Mouse (Mus musculus): Measurements from ENCODE around the gene Kif28.
"Not testable (repeated sequence)": the region's sequence is repeated elsewhere in the genome, so short reads cannot be mapped to it uniquely, and the experiment has no call there.

Gene Kif28

GRCm38 (mm10) chr1:179745171-179745570 is at the start of gene Kif28:
Gene Kif28 (minus strand): TSS chr1:179745271.
- no peak for DNase-seq

- no peak for DNase-seq
Observed at GRCm38 (mm10) chr1:179787281-179787680, 42.2 kb upstream of the Kif28 start.

DNA sequence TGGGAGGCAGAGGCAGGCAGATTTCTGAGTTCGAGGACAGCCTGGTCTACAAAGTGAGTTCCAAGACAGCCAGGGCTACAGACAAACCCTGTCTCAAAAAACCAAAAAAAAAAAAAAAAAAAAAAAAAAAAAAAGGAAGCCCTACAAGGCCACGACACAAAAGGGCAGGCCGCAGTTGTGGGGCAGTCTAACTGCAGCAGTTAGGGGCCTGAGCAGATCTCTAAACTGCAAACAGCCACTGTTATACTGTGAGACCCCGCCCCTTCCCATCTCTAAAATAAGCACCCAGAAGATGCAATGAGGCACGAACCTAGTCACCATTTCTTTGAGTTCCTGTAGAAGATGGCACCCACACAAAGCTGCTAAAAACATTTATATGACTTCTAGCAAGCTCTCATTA is 40.4 kb upstream of the Kif28 start:
- DNase-seq: no peak

DNA sequence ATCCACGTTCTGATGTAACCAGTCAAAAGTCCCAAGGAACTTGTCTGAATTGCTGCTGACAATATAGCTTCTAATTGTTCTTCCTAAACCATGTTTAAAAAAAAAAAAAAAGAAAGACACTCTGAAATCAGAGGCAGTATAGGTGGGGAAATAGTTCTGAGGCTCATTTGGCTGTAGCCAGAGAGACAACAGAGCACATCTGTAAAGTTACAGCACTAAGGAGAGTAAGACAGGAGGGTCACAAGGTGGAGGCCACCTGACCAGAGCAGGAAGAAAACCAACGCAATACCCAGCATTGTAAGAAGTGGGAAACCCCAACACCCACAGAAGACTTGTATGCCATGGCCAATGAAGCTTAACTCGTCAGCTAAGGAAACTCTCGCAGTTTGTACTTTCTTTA is 39.0 kb upstream of the Kif28 start:
- no peak for DNase-seq

GRCm38 (mm10) chr1:179776831-179777230 is 31.8 kb upstream of the Kif28 start:
- no peak for DNase-seq

GRCm38 (mm10) chr1:179760553-179760952 is 15.5 kb upstream of the Kif28 start:
- no peak for DNase-seq

DNA sequence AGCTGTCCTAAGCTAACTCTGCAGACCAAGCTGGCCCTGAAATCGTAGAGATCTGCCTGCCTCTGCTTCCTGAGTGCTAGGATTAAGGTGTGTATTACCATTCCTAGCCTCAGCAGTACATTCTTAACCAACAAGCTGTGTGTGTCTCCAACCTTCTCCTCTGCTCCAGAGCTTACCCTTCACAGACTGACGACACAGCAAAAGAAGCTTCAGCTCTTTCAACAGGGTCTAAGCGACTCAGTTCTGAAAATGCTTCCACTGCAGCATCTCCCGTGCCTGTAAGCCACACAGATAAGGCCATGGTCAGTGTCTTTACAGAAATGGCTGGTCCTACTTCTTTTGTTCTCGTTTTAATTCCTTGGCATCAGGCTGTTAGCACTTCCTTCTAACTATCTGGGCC is 15.0 kb upstream of the Kif28 start:
- DNase-seq: no peak

- DNase-seq: no peak
Observed at GRCm38 (mm10) chr1:179756477-179756876, 11.4 kb upstream of the Kif28 start.

GRCm38 (mm10) chr1:179753006-179753405 is 7.9 kb upstream of the Kif28 start:
- DNase-seq: peak; percentile 19 to 29

- DNase-seq: no peak
Observed at GRCm38 (mm10) chr1:179752276-179752675, 7.2 kb upstream of the Kif28 start.

DNA sequence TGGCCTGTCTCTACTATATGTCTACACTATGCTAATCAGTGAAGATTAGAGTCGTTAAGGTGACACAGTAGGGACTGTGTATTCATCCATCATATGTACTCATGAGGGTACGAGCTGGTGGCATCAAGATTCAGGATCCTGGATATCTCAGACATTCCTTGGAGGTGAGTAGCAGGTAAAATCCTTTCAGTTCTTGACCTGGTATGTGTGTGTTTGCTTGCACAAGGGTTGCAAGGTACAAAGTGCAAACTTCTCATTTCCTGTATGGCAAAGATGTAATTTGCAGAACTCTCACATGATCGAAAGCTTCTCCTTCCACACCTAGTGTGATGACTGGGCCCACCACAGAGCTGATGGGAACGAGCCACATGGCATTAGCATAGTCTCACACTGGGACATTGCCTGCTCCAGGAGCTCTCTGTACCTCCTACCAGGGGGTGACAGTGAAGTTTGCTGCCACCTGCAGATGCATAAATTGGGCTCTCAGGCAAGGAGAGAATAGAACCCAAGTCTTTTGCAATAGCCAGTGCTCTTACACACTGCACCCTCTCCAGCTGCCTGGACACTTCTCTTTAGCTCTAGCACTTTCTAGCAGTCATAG is 1.4 kb downstream of the Kif28 start:
- no peak for DNase-seq

DNA sequence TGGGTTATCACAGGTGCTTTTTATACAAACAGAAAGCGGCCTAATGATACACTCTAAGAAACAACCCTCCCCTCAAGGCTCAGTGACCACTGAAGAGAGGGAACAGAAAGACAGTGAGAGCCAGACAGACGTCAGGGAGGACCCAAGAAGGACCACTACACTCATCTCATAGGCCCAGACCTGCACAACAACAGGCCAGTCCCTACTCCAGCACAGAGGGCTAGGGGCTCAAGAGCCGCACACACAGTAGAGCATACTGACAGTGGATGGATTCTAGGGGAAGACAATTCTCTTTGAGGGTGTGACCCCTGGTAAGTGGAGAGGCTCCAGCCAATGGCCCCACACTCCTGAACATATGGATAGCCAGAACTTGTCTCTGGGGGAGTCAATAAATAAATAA is 8.6 kb downstream of the Kif28 start:
- no peak for DNase-seq

GRCm38 (mm10) chr1:179734500-179735474 is 10.3 kb downstream of the Kif28 start:
- DNase-seq: peak; percentile 81 to 84

DNA sequence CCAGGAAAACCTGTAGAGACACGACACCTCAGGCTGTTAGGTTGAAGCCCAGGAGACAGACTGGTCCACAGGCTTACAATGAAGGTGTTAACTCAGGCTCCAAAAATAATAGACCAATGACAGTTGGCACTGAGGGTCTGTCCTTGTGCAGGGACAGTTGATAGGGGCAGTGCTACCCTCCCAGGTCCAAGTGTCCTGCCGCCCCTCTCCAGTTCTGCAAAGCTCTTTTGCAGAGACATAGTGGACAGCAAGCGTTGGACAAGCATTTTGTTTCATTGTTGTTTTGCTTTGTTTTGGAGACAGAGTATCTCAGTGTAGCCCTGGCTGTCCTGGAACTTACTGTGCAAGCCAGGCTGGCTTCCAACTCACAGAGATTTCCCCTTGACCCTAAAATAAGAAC is 13.7 kb downstream of the Kif28 start:
- no peak for DNase-seq

GRCm38 (mm10) chr1:179728661-179729060 is 16.4 kb downstream of the Kif28 start:
- no peak for DNase-seq

- no peak for DNase-seq
Observed at GRCm38 (mm10) chr1:179722811-179723469, 22.1 kb downstream of the Kif28 start.

- no peak for DNase-seq
Observed at GRCm38 (mm10) chr1:179715786-179716185, 29.3 kb downstream of the Kif28 start.

DNA sequence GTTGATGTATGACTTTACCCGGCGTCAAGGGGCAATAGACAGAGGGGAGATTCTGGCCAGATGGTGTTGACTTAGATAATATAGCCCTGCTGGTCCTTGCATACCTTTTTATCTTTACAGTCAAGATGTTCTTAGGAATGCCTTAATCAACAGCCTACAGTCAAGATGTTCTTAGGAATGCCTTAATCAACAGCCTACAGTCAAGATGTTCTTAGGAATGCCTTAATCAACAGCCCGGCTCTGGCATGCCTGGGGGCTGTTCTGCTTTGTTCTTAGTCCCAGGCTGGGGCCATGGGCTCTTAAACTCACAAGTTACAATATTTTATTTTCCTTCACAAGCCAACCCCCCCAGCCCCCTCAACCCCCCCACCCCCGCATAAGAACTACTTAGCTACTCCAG is 29.8 kb downstream of the Kif28 start:
- DNase-seq: not testable (repeated sequence)

DNA sequence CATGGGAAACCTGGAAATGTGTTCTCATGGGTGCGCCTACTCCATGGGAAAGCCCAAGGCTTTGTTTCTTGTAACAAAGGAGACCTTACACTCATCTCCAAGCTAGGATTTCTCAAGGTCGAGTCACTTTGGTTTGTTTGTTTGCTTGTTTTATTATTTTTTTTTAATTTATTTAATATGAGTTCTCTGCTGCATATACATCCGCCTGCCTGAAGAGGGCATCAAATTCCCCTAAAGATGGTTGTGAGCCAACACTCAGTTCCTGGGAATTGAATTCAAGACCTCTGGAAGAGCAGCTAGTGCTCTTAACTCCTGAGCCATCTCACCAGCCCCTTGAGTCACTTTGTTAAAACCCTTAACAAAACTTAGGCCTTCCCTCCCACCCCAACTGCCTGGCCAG is 31.7 kb downstream of the Kif28 start:
- DNase-seq: no peak

DNA sequence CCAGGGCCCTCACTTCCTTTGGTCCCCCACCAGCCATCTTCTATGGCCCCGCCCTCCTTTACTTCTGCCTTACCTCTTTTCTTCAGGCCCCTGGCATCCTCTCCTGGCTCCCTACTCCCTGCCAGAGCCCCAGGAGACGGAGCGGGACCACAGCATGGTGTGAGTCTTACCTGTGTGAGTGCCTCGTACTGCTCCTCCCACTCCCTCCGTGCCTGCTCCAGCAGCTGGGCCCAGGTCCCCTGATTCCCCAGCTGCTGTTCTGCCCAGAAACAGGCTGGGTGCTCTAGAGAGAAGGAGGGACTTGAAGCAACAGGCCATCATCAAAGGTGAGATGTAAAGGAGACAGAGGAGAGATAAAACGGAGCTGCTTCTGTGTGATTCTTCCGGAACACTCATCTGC is 32.4 kb downstream of the Kif28 start:
- DNase-seq: no peak

- DNase-seq: no peak
Observed at GRCm38 (mm10) chr1:179710739-179711138, 34.3 kb downstream of the Kif28 start.

DNA sequence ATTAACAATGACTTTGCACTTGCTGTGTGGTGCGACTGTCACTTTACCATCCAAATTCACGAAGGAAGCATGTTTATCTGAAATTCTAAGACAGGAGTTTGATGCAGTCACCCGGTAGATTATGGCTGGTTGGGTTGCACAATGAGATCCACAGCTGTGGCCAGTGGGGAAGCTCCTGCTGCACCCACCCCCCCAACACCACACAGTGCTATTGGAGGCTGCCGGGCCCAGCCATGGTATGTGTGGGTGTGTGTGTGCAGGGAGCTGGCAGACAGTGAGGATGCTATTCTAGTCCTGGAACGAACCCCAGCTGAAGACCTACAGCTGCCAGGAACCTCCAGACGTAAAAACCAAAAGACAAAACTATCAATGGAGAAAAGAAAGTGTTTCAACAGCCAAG is 35.7 kb downstream of the Kif28 start:
- peak; percentile 54 to 56 for DNase-seq

DNA sequence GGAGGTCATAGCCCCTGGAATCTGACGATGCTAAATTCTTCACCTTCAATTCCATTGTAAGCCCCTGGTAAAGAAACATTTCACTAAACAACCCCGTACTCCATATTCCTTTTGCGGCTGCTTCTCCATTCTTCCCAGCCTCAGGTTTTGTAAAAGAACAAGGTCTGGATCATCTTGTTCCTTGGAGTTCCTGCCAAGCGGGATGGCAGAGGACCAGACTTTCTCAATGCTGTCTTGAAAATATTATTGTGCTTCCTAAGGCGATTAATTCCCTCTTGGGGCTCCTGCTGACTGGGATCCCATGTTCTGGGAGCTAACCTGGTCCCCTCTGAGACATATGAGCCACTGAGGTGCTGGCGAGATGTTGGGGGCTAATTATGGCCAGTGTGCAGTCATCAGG is 39.9 kb downstream of the Kif28 start:
- DNase-seq: peak; percentile 22 to 36

DNA sequence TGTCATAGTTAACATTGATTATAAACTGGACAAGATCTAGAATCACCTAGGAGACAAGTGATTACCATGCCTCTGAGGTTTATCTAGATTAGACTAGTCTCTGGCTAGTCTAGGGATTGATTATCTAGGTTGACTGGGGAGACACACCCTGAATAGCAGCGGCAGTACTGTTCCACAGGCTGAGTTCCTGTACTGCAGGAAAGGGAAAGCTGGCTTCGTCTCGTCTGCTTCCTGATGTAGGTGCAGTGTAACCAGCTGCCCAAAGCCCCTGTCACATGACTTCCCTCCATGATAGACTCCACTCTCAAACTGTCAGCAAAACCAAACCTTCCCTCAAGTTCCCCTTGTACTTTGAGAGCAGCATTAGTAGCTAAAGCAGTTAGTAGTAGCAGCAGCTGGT is 40.9 kb downstream of the Kif28 start:
- no peak for DNase-seq

Measured in cerebellum, postnatal 10 days (tissue).